Mouse (Mus musculus) spleen, adult 2 months (tissue): ENCODE measurements around the gene Hist1h2bf. TPM values are rescaled to one million over a fixed set of nuclear protein-coding genes. Genes with fewer than 3 reads are reported as not detected.
"Not testable (repeated sequence)": the region's sequence is repeated elsewhere in the genome, so short reads cannot be mapped to it uniquely, and the experiment has no call there.

Experiments
- DNase-seq, 2 experiments: peaks; one replicate each; pipeline versions ENCODE4 v3.0.0 to v3.0.0-alpha.2; 2012 to 2021; ENCODE audit warnings: low spot score in 2 of 2, low read depth in 1 of 2
- H3K27ac ChIP-seq: fragments of 200-500 bp; 2 replicates; pipeline ENCODE4 v1.5.1; 2012; ENCODE audit warnings: low read length, inconsistent platforms; ENCODE audit not compliant: insufficient read depth
- H3K27me3 ChIP-seq: fragments of 200-500 bp; 2 replicates; pipeline ENCODE4 v1.6.1; 2012; ENCODE audit warnings: mild to moderate bottlenecking, moderate library complexity, low read length, inconsistent platforms; ENCODE audit not compliant: control insufficient read depth, insufficient read depth
- H3K36me3 ChIP-seq: fragments of 200-500 bp; 2 replicates; pipeline ENCODE4 v1.6.1; 2012; ENCODE audit warnings: mild to moderate bottlenecking, low read length, inconsistent platforms; ENCODE audit not compliant: control insufficient read depth, insufficient read depth
- H3K4me1 ChIP-seq: fragments of 200-500 bp; 2 replicates; pipeline ENCODE4 v1.6.1; 2011; ENCODE audit warnings: inconsistent platforms; ENCODE audit not compliant: control insufficient read depth, insufficient read depth, insufficient read length
- H3K4me3 ChIP-seq: fragments of 200-500 bp; 2 replicates; pipeline ENCODE4 v1.5.1; 2011; ENCODE audit warnings: mild to moderate bottlenecking, inconsistent platforms; ENCODE audit not compliant: insufficient read depth, insufficient read length; ENCODE audit errors: extremely low read depth
- CTCF ChIP-seq: fragments of 200-500 bp; IDR thresholded peaks from 2 replicates; pipeline ENCODE4 v1.5.1; 2011; ENCODE audit warnings: mild to moderate bottlenecking, inconsistent platforms; ENCODE audit not compliant: insufficient read depth, insufficient read length, insufficient replicate concordance; ENCODE audit errors: extremely low read depth
- POLR2A ChIP-seq: fragments of 200-500 bp; IDR thresholded peaks from 2 replicates; pipeline ENCODE4 v1.6.1; 2011; ENCODE audit warnings: low read depth, low read length, inconsistent platforms
- WGBS: fragments of 180-500 bp; shearing (Covaris S2); methylation state at CpG from one replicate; pipeline ENCODE4 v1.1.7; 2018; 5-methylcytosine and 5-hydroxymethylcytosine counted together
- polyA plus RNA-seq: library from polyadenylated mRNA; depleted of rRNA; stranded (reverse); fragments of >200 nt; gene quantifications from 2 replicates; pipeline ENCODE4 v1.2.3, GENCODE M21; 2012

The Hist1h2bf gene
- polyA plus RNA-seq, 1 experiment, result 28.3 TPM

DNA sequence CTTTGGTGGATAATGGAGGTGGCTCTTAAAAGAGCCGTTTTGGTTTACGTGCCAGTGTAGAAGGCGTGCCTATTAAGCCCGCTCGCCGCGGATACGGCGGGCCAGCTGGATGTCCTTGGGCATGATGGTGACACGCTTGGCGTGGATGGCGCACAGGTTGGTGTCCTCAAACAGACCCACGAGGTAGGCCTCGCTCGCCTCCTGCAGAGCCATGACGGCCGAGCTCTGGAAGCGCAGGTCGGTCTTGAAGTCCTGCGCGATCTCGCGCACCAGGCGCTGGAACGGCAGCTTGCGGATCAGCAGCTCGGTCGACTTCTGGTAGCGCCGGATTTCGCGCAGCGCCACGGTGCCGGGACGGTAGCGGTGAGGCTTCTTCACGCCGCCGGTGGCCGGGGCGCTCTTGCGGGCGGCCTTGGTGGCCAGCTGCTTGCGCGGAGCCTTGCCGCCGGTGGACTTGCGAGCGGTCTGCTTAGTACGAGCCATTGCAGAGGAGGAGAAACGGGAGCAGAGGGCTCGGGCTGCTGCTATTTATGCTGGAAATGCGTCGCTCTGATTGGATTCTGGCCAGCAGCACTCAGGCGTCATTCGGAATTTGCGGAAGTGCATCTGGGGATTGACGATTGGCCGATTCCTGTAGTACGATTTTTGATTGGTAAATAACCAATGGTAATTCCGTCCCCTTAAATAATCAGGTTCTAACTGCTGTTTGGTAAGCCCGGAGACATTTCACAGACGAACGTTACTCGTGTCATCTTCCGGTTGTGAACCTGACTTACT lies 11.9 kb downstream of the Hist1h2bf start, which contains the start of gene Hist1h3e:
Gene Hist1h3e (minus strand): TSS at position 487 of the 777 bp plus-strand sequence.
- H3K36me3 ChIP-seq, H3K4me1 ChIP-seq, H3K27me3 ChIP-seq: not testable (repeated sequence)
- DNase-seq, result peak; percentile 89 to 98
- Histone ChIP-seq H3K27ac (peak within 1 kb of the TSS; percentile 88), H3K4me3 (peak within 1 kb of the TSS; percentile 54)
- peak; percentile 94 for TF ChIP-seq POLR2A
- WGBS, result under 1% methylated on average over 47 of the region's 67 CpGs

DNA sequence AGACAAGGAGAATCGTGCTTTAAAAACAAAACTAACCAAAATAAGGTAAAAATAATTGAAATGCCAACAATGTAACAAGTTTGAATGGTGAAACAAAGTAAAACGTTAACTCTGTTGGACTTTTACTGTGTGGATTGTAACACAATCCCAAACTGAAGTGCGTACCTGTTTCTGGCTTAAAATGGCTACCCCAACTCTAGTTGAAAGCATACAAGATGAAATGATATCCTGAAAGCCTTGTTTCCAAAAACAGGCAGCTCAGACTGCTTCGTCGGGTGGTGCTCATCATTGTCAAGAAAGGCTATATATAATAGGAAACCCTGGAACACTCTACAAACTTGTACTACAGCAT lies 12.5 kb downstream of the Hist1h2bf start:
- whole genome bisulfite sequencing, result 0% methylated on average over 2 of the region's 5 CpGs
- H3K27me3 ChIP-seq, H3K36me3 ChIP-seq, DNase-seq, H3K4me1 ChIP-seq: not testable (repeated sequence)
- Histone ChIP-seq H3K4me3 (peak overlapping the region; percentile 54), H3K27ac (peak overlapping the region; percentile 88; the same call in 1 of the 2 replicates)

- WGBS, result 49% methylated on average over 2 of the region's 2 CpGs
- not testable (repeated sequence) for H3K27ac ChIP-seq
Observed at GRCm38 (mm10) chr13:23560699-23561098, 13.3 kb downstream of the Hist1h2bf start.

DNA sequence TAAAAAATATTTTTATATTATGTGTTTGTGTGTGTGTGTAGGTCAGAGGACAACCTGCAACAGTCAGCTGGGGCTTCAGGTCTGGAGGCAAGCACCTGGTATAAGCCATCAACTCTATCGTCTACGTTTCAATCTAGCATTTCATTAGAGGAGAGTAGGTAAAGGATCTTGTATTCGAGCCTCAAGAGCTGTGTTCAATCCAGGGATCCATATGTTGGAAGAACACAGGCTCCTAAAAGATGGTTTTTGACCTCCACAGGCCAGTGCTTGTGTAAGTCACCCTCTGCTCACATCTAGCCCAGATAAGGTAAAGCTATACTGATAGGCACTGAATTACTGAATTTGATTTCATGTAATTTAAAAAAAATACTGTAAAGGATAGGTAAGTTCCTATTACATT lies 17.1 kb downstream of the Hist1h2bf start:
- no peaks in the 10 kb centered on the region for H3K27me3 ChIP-seq
- WGBS, result 76% methylated on average over 3 of the region's 3 CpGs
- no peak overlapping the region for H3K4me3 ChIP-seq
- no peak overlapping the region for H3K27ac ChIP-seq
- H3K4me1 ChIP-seq, result no peaks in the 10 kb centered on the region; the same call in none of the 2 replicates
- no peak for DNase-seq
- H3K36me3 ChIP-seq, result no peaks in the 10 kb centered on the region
- TF ChIP-seq POLR2A (no peak), CTCF (no peak)

More at GRCm38 (mm10) chr13:23560699-23561098, 13.3 kb downstream of the Hist1h2bf start:
- not testable (repeated sequence) for H3K4me3 ChIP-seq, H3K36me3 ChIP-seq, H3K27me3 ChIP-seq, H3K4me1 ChIP-seq, DNase-seq

- WGBS, result under 1% methylated on average over 18 of the region's 18 CpGs
- peak; percentile 51 to 79 for DNase-seq
- H3K4me1 ChIP-seq, result no peaks in the 10 kb centered on the region; the same call in none of the 2 replicates
- no peaks in the 10 kb centered on the region for H3K36me3 ChIP-seq
- H3K4me3 ChIP-seq, result peak overlapping the region; percentile 62
- peak; percentile 50 for TF ChIP-seq POLR2A
- no peak for TF ChIP-seq CTCF
- peak overlapping the region; percentile 95 for H3K27ac ChIP-seq
- no peaks in the 10 kb centered on the region for H3K27me3 ChIP-seq
Observed at GRCm38 (mm10) chr13:23555839-23556416, 18.1 kb downstream of the Hist1h2bf start.

DNA sequence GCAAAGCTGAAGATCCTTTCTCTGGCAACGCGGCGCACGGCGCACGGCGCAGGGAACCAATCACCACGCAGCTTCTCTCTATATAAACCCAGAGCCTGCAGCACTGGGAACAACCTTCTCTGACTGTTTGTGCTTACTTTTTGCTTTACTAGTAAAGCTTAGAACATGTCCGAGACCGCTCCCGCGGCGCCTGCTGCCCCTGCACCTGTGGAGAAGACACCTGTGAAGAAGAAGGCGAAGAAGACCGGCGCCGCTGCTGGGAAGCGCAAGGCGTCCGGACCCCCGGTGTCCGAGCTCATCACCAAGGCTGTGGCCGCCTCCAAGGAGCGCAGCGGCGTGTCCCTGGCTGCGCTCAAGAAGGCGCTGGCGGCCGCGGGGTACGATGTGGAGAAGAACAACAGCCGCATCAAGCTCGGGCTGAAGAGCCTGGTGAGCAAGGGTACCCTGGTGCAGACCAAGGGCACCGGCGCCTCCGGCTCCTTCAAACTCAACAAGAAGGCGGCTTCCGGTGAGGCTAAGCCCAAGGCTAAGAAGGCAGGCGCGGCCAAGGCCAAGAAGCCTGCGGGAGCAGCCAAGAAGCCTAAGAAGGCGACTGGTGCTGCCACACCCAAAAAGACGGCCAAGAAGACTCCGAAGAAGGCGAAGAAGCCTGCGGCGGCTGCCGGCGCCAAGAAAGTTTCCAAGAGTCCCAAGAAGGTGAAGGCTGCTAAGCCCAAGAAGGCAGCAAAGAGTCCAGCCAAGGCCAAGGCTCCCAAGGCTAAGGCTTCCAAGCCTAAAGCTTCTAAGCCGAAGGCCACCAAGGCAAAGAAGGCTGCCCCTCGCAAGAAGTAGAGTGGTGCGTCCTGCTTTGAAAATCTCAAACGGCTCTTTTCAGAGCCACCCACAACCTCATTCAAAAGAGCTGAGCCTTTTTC lies 18.8 kb downstream of the Hist1h2bf start:
- H3K4me1 ChIP-seq, result peaks cover 4% of the 10 kb centered on the region
- H3K4me3 ChIP-seq, result peak overlapping the region; percentile 62
- under 1% methylated on average over 54 of the region's 54 CpGs for WGBS
- peak in 1 of 2 experiments; percentile 75 for DNase-seq
- no peak for TF ChIP-seq CTCF
- peak; percentile 95 for TF ChIP-seq POLR2A
- no peaks in the 10 kb centered on the region for H3K27me3 ChIP-seq
- peak overlapping the region; percentile 95 for H3K27ac ChIP-seq
- no peaks in the 10 kb centered on the region for H3K36me3 ChIP-seq

DNA sequence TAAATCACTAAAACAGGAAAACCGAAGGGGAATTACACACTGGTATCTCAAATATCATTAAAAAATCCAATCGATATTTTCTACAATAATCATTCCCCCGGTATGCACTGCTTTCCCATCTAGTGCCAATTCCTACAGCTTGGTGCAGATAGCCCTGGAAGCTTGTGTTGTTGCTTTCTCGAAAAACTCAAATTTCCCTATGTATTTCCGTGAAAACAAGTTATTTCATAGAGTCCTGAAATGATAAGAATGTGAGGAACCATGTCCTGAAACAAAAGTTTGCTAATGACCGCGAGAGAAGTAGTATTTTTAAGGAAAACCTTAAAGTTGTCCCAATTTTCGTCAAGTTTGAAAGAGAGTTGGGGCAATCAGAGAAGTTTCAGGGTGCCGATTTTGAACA lies 19.6 kb downstream of the Hist1h2bf start:
- WGBS, result 27% methylated on average over 9 of the region's 9 CpGs

More for the DNA sequence above, 19.6 kb downstream of the Hist1h2bf start:
- TF ChIP-seq CTCF (no peak), POLR2A (no peak)
- Histone ChIP-seq H3K4me1 (peaks cover 4% of the 10 kb centered on the region), H3K27ac (peak overlapping the region; percentile 81; the same call in 1 of the 2 replicates), H3K36me3 (no peaks in the 10 kb centered on the region), H3K4me3 (peak overlapping the region; percentile 62; the same call in 1 of the 2 replicates), H3K27me3 (no peaks in the 10 kb centered on the region)
- DNase-seq, result no peak
